Mouse (Mus musculus) lung, embryonic 15.5 days (tissue): ENCODE measurements around the gene Faiml. TPM values are rescaled to one million over a fixed set of nuclear protein-coding genes. Genes with fewer than 3 reads are reported as not detected.

Experiments used
- ATAC-seq: fragments of 200-750 bp; cut with Nextera tagmentation; 2 replicates; pipeline ENCODE4 v1.8.0; 2017; ENCODE audit warnings: moderate number of reproducible peaks, borderline replicate concordance; ENCODE audit not compliant: low FRiP score, low TSS enrichment; ENCODE audit errors: extremely low read depth
- H3K27ac ChIP-seq: fragments of 300-500 bp; sonication (generic); 2 replicates; pipeline ENCODE4 v1.5.1; 2015; ENCODE audit warnings: moderate library complexity, mild to moderate bottlenecking, inconsistent platforms
- H3K27me3 ChIP-seq: fragments of 300-500 bp; sonication (generic); 2 replicates; pipeline ENCODE4 v1.6.1; 2015; ENCODE audit warnings: inconsistent platforms
- H3K36me3 ChIP-seq: fragments of 300-500 bp; sonication (generic); 2 replicates; pipeline ENCODE4 v1.6.1; 2015; ENCODE audit warnings: inconsistent platforms
- H3K4me1 ChIP-seq: fragments of 300-500 bp; sonication (generic); 2 replicates; pipeline ENCODE4 v1.6.1; 2015; ENCODE audit warnings: inconsistent platforms
- H3K4me2 ChIP-seq: fragments of 300-500 bp; sonication (generic); 2 replicates; pipeline ENCODE4 v1.6.1; 2015; ENCODE audit warnings: inconsistent platforms, mild to moderate bottlenecking, moderate library complexity
- H3K4me3 ChIP-seq: fragments of 300-500 bp; sonication (generic); 2 replicates; pipeline ENCODE4 v1.5.1; 2015; ENCODE audit warnings: mild to moderate bottlenecking, inconsistent platforms
- H3K9ac ChIP-seq: fragments of 300-500 bp; sonication (generic); 2 replicates; pipeline ENCODE4 v1.6.1; 2015; ENCODE audit warnings: inconsistent platforms
- H3K9me3 ChIP-seq: fragments of 300-500 bp; sonication (generic); 2 replicates; pipeline ENCODE4 v1.6.1; 2016; ENCODE audit warnings: inconsistent platforms
- WGBS: fragments of 180-500 bp; shearing (Covaris S2); methylation state at CpG from one replicate; pipeline ENCODE4 v1.1.7; 2015; 5-methylcytosine and 5-hydroxymethylcytosine counted together
- polyA plus RNA-seq: library from polyadenylated mRNA; unstranded; fragments of >200 nt; fragmentation: Nextera tagmentation; extraction: Ambion mirVana; gene quantifications from 2 replicates; pipeline ENCODE4 v1.2.1, GENCODE M21; 2015

Gene Faiml
- polyA plus RNA-seq, 1 experiment from 2014 or later, result not detected

GRCm38 (mm10) chr9:99239256-99239655, 2.2 kb upstream of the Faiml start:
- Histone ChIP-seq H3K4me2 (no peak overlapping the region), H3K27ac (no peak overlapping the region), H3K27me3 (no peaks in the 10 kb centered on the region), H3K36me3 (no peaks in the 10 kb centered on the region), H3K9ac (no peak overlapping the region), H3K4me3 (no peak overlapping the region), H3K4me1 (0 out of 2 replicates have a peak, but pooled peaks cover 5% of the 10 kb centered on the region), H3K9me3 (no peaks in the 10 kb centered on the region)
- ATAC-seq, result no peak
- WGBS, result 40% methylated on average over 1 of the region's 1 CpGs

DNA sequence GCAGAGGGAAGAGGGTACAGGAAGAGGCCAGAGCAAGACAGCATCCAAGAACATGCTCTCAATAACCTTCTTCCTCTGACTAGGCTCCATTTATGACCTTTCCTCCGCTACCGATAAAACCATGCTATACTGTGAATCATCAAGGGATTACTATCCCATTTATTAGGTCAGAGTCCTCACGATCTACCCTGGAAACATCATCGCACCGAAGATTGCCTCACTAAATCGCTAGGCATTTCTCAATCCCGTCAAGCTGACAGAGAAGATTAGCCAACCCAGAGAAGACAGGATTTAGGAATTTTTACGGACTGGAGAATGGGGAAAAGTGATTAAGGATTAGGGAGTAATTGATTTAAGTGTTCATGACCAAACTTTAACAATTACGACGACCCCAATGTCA, 1.2 kb upstream of the Faiml start:
- no peak for ATAC-seq
- H3K27ac ChIP-seq, result no peak overlapping the region
- H3K4me2 ChIP-seq, result no peak overlapping the region
- H3K36me3 ChIP-seq, result no peaks in the 10 kb centered on the region
- no peaks in the 10 kb centered on the region for H3K27me3 ChIP-seq
- 84% methylated on average over 10 of the region's 10 CpGs for WGBS
- H3K9ac ChIP-seq, result no peak overlapping the region
- no peaks in the 10 kb centered on the region for H3K9me3 ChIP-seq
- 0 out of 2 replicates have a peak, but pooled peaks cover 5% of the 10 kb centered on the region for H3K4me1 ChIP-seq
- no peak overlapping the region for H3K4me3 ChIP-seq

DNA sequence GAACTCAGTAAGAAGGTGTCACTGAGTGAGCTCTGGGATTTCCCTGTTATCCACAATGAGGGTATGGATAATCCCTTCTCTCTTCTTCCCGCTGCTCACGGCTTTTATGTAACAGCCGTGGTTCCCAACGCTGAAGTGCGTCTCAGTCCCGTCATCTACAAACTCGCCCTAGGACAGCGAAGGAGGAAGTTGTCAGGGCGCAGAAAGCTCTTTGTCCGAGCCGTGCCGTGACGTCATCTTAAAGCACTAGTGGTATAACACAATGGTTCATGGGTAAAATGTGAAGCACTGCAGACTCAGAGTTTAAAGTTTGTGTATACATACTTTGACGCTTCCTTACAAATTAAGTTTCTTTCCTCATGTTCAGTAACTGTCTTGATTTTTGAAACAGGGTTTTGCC, 7.6 kb downstream of the Faiml start:
- H3K36me3 ChIP-seq, result no peaks in the 10 kb centered on the region
- no peaks in the 10 kb centered on the region for H3K27me3 ChIP-seq
- H3K4me3 ChIP-seq, result no peak overlapping the region
- no peak overlapping the region for H3K4me2 ChIP-seq
- no peaks in the 10 kb centered on the region for H3K4me1 ChIP-seq
- no peak overlapping the region for H3K27ac ChIP-seq
- no peaks in the 10 kb centered on the region for H3K9me3 ChIP-seq
- no peak overlapping the region for H3K9ac ChIP-seq
- ATAC-seq, result no peak
- WGBS, result 87% methylated on average over 14 of the region's 14 CpGs

GRCm38 (mm10) chr9:99224583-99224982, 12.5 kb downstream of the Faiml start:
- Histone ChIP-seq H3K4me2 (no peak overlapping the region), H3K9ac (no peak overlapping the region), H3K27me3 (no peaks in the 10 kb centered on the region), H3K27ac (no peak overlapping the region), H3K36me3 (no peaks in the 10 kb centered on the region), H3K9me3 (no peaks in the 10 kb centered on the region), H3K4me1 (no peaks in the 10 kb centered on the region), H3K4me3 (no peak overlapping the region)
- 53% methylated on average over 3 of the region's 3 CpGs for WGBS
- no peak for ATAC-seq

GRCm38 (mm10) chr9:99221636-99222035, 15.4 kb downstream of the Faiml start:
- WGBS, result 79% methylated on average over 4 of the region's 4 CpGs
- H3K4me2 ChIP-seq, result no peak overlapping the region
- no peaks in the 10 kb centered on the region for H3K9me3 ChIP-seq
- no peaks in the 10 kb centered on the region for H3K36me3 ChIP-seq
- no peaks in the 10 kb centered on the region for H3K27me3 ChIP-seq
- no peak overlapping the region for H3K9ac ChIP-seq
- ATAC-seq, result no peak
- no peak overlapping the region for H3K27ac ChIP-seq
- H3K4me3 ChIP-seq, result no peak overlapping the region
- H3K4me1 ChIP-seq, result no peaks in the 10 kb centered on the region

DNA sequence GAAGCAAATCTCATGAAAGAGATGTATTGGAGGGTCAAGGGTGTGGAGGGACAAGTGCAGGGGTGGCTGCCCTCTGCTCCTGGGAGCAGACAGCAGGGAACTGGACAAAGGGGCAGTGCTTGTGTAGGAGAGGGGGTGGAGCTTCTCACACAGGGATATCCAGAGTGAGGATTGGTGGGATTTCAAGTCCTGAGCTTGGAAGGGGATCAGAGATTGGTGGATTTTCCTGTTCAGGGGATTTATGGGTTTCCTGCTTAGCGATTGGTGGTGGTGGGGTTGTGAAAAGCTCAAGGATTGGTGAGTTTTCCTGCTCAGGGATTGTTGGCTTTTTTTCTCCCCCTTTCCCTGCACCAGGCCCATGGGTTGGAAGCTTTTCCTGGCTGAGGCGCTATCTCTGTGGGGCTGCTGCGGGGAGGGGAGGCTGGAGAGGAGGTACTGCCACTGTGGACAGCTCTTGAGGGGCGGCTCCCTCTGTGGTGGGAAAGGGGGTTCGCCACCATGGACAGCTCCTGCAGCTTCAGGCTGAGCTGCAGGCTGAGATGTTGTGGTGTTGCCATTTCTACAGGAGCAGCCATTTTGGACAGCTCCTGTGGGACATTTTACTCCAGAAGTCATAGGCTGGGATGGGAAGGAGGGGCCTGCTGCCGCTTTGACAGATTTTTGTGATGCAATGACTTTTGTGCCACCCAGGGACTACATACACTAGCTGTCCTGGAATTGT, 18.9 kb downstream of the Faiml start:
- H3K9me3 ChIP-seq, result no peaks in the 10 kb centered on the region
- 12% methylated on average over 6 of the region's 6 CpGs for WGBS
- peak; percentile 86 for ATAC-seq
- no peak overlapping the region for H3K4me2 ChIP-seq
- no peak overlapping the region for H3K27ac ChIP-seq
- H3K4me3 ChIP-seq, result no peak overlapping the region
- H3K27me3 ChIP-seq, result no peaks in the 10 kb centered on the region
- H3K36me3 ChIP-seq, result no peaks in the 10 kb centered on the region
- H3K9ac ChIP-seq, result no peak overlapping the region
- H3K4me1 ChIP-seq, result no peaks in the 10 kb centered on the region

GRCm38 (mm10) chr9:99216182-99216581, 20.9 kb downstream of the Faiml start:
- Histone ChIP-seq H3K36me3 (no peaks in the 10 kb centered on the region), H3K27ac (no peak overlapping the region), H3K4me1 (no peaks in the 10 kb centered on the region), H3K27me3 (no peaks in the 10 kb centered on the region), H3K4me2 (no peak overlapping the region), H3K9ac (no peak overlapping the region), H3K9me3 (no peaks in the 10 kb centered on the region), H3K4me3 (no peak overlapping the region)
- no peak for ATAC-seq
- WGBS, result 81% methylated on average over 2 of the region's 2 CpGs

DNA sequence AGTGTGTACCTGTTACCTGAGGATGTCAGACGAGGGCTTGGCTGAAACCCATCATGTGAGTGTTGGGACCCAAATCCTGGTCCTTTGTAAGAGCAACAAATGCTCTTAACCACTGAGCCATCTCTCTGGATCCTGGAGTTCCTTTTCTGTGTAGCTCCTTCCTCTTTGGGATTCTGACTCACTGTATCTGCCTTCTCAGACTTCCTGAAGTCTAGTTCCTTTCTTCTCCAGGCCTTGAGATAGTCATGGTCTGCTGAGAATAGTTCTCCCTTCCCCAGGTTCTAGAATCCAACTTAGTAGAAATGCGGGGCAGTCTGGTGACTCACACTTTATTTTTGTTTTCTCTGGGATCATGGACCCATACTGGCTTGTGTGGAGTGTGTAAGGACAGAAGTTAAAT, 24.4 kb downstream of the Faiml start:
- no peak for ATAC-seq
- 52% methylated on average over 2 of the region's 2 CpGs for WGBS
- H3K4me2 ChIP-seq, result no peak overlapping the region
- H3K27me3 ChIP-seq, result no peaks in the 10 kb centered on the region
- H3K4me1 ChIP-seq, result no peaks in the 10 kb centered on the region
- no peak overlapping the region for H3K9ac ChIP-seq
- no peaks in the 10 kb centered on the region for H3K9me3 ChIP-seq
- no peak overlapping the region for H3K4me3 ChIP-seq
- no peak overlapping the region for H3K27ac ChIP-seq
- H3K36me3 ChIP-seq, result no peaks in the 10 kb centered on the region

GRCm38 (mm10) chr9:99183043-99183670, 53.9 kb downstream of the Faiml start:
- WGBS, result 76% methylated on average over 8 of the region's 8 CpGs

GRCm38 (mm10) chr9:99182121-99182520, 54.9 kb downstream of the Faiml start:
- 78% methylated on average over 7 of the region's 7 CpGs for WGBS
- no peak for ATAC-seq

More at GRCm38 (mm10) chr9:99183043-99183670, 53.9 kb downstream of the Faiml start:
- Histone ChIP-seq H3K4me1 (no peaks in the 10 kb centered on the region), H3K9me3 (no peaks in the 10 kb centered on the region), H3K4me3 (no peak overlapping the region), H3K36me3 (no peaks in the 10 kb centered on the region), H3K4me2 (no peak overlapping the region), H3K9ac (no peak overlapping the region), H3K27ac (no peak overlapping the region), H3K27me3 (no peaks in the 10 kb centered on the region)
- no peak for ATAC-seq

GRCm38 (mm10) chr9:99180272-99180671, 56.8 kb downstream of the Faiml start:
- no peaks in the 10 kb centered on the region for H3K27me3 ChIP-seq
- no peak overlapping the region for H3K4me3 ChIP-seq
- no peaks in the 10 kb centered on the region for H3K36me3 ChIP-seq
- H3K27ac ChIP-seq, result no peak overlapping the region
- H3K4me2 ChIP-seq, result no peak overlapping the region
- ATAC-seq, result no peak
- no peaks in the 10 kb centered on the region for H3K4me1 ChIP-seq
- H3K9me3 ChIP-seq, result no peaks in the 10 kb centered on the region
- no peak overlapping the region for H3K9ac ChIP-seq
- 55% methylated on average over 8 of the region's 8 CpGs for WGBS

More at GRCm38 (mm10) chr9:99182121-99182520, 54.9 kb downstream of the Faiml start:
- Histone ChIP-seq H3K4me2 (no peak overlapping the region), H3K4me1 (no peaks in the 10 kb centered on the region), H3K9me3 (no peaks in the 10 kb centered on the region), H3K9ac (no peak overlapping the region), H3K36me3 (no peaks in the 10 kb centered on the region), H3K4me3 (no peak overlapping the region), H3K27ac (no peak overlapping the region), H3K27me3 (no peaks in the 10 kb centered on the region)
